Mouse (Mus musculus) C2C12 (cell line): ENCODE measurements around the gene Tespa1.
"Not testable (repeated sequence)": the region's sequence is repeated elsewhere in the genome, so short reads cannot be mapped to it uniquely, and the experiment has no call there.

Experiments
- CTCF ChIP-seq: IDR thresholded peaks from one replicate; pipeline ENCODE4 v1.5.1; 2011; ENCODE audit not compliant: control insufficient read depth, insufficient read depth, insufficient read length
- USF1 ChIP-seq: IDR thresholded peaks from one replicate; pipeline ENCODE4 v1.6.1; 2011; ENCODE audit warnings: low read depth, mild to moderate bottlenecking, control low read depth, moderate library complexity

DNA sequence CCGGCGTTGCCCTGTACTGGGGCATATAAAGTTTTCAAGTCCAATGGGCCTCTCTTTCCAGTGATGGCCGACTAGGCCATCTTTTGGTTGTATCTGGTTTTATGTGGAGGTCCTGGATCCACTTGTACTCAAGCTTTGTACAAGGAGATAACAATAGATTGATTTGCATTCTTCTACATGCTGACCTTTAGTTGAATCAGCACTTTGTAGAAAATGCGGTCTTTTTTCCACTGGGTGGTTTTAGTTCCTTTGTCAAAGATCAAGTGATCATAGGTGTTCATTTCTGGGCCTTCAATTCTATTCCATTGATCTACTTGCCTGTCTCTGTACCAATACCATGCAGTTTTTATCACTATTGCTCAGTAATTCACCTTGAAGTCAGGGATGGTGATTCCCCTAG lies 17.4 kb downstream of the Tespa1 start:
- not testable (repeated sequence) for TF ChIP-seq CTCF, USF1
